Mouse (Mus musculus): ENCODE data around the gene Mtus2.

GRCm38 (mm10) chr5:148083541-148083940 is 126.4 kb downstream of the Mtus2 start:
- TF ChIP-seq CTCF (IDR thresholded peaks at IDR 0.05; ENCODE audit: control insufficient read depth, insufficient read depth, insufficient read length), result no peak
- no peak for TF ChIP-seq CEBPB (IDR thresholded peaks at IDR 0.05; ENCODE audit: low read depth)
- TF ChIP-seq MAX (IDR thresholded peaks at IDR 0.05), result no peak
- TF ChIP-seq USF1 (IDR thresholded peaks at IDR 0.05; ENCODE audit: low read depth), result no peak
- no peak for TF ChIP-seq MYOD1 (IDR thresholded peaks at IDR 0.05; ENCODE audit: control insufficient read depth, insufficient read length, low read depth)
- no peak for TF ChIP-seq MYOG (IDR thresholded peaks at IDR 0.05; ENCODE audit: control insufficient read depth, extremely low read depth, insufficient read length)

All from C2C12 (cell line).